Mouse (Mus musculus) heart, adult 2 months (tissue): Measurements from ENCODE around the gene Gm14443. TPM values are rescaled to one million over a fixed set of nuclear protein-coding genes. Genes with fewer than 3 reads are reported as not detected.
"Not testable (repeated sequence)": the region's sequence is repeated elsewhere in the genome, so short reads cannot be mapped to it uniquely, and the experiment has no call there.

ENCODE experiments used
- DNase-seq, 2 experiments: peaks; one replicate each; pipeline ENCODE4 v3.0.0; 2021
- H3K27ac ChIP-seq: fragments of 200-600 bp; 2 replicates; pipeline ENCODE4 v1.8.1; 2022
- H3K27me3 ChIP-seq: fragments of 200-500 bp; 2 replicates; pipeline ENCODE4 v1.6.1; 2012; ENCODE audit warnings: mild to moderate bottlenecking, low read length, inconsistent platforms, mixed read lengths; ENCODE audit not compliant: control insufficient read depth, insufficient read depth
- H3K36me3 ChIP-seq: fragments of 200-500 bp; 2 replicates; pipeline ENCODE4 v1.6.1; 2012; ENCODE audit warnings: low read length, inconsistent platforms; ENCODE audit not compliant: control insufficient read depth, insufficient read depth
- H3K4me1 ChIP-seq: fragments of 200-500 bp; 2 replicates; pipeline ENCODE4 v1.6.1; 2011; ENCODE audit warnings: low read length; ENCODE audit not compliant: control insufficient read depth, insufficient read depth
- H3K4me3 ChIP-seq: fragments of 200-600 bp; 2 replicates; pipeline ENCODE4 v1.8.1; 2022
- H3K79me2 ChIP-seq: fragments of 200-500 bp; replicated peaks from 2 replicates; pipeline ENCODE4 v1.6.1; 2012; ENCODE audit warnings: mild to moderate bottlenecking, inconsistent platforms, low read length, moderate library complexity, mixed read lengths; ENCODE audit not compliant: control insufficient read depth, insufficient read depth
- H3K9ac ChIP-seq: fragments of 200-500 bp; 2 replicates; pipeline ENCODE4 v1.6.1; 2012; ENCODE audit warnings: low read depth, mild to moderate bottlenecking, control low read depth, inconsistent platforms, low read length, mixed read lengths
- CTCF ChIP-seq: fragments of 200-600 bp; IDR thresholded peaks from 2 replicates; pipeline ENCODE4 v1.8.1; 2022; ENCODE audit warnings: antibody characterized with exemption, mild to moderate bottlenecking, moderate library complexity
- EP300 ChIP-seq: fragments of 200-500 bp; IDR thresholded peaks from 2 replicates; pipeline ENCODE4 v1.6.1; 2011; ENCODE audit warnings: low read depth, low read length, control low read depth; ENCODE audit not compliant: insufficient read depth
- POLR2A ChIP-seq: fragments of 200-500 bp; IDR thresholded peaks from 2 replicates; pipeline ENCODE4 v1.6.1; 2011; ENCODE audit warnings: mild to moderate bottlenecking, low read depth, low read length, control low read depth; ENCODE audit not compliant: insufficient read depth
- WGBS: fragments of 180-500 bp; shearing (Covaris S2); methylation state at CpG from one replicate; pipeline ENCODE4 v1.1.7; 2018; 5-methylcytosine and 5-hydroxymethylcytosine counted together
- intact Hi-C: fragments of 180-260 bp; cut with DNase I; formaldehyde crosslinking; loops from one replicate; pipeline ENCODE4 v1.15.1; 2025
- long read RNA-seq: library from polyadenylated mRNA; stranded (forward); transcript quantifications from one replicate; pipeline ENCODE4 v2.0.0, GENCODE M21; 2021
- polyA plus RNA-seq: library from polyadenylated mRNA; depleted of rRNA; stranded (reverse); fragments of >200 nt; gene quantifications from 2 replicates; pipeline ENCODE4 v1.2.3, GENCODE M21; 2012; rRNA removed
- total RNA-seq, 2 experiments: library from RNA; stranded (reverse); gene quantifications; 2 replicates each; pipeline ENCODE4 v1.2.3; 2021

Gene Gm14443
- total RNA-seq (under 1 TPM; 0.26 to 0.30 TPM), polyA plus RNA-seq (0.15 and 0.29 TPM in 2 replicates)
- long read RNA-seq = 0 reads

DNA sequence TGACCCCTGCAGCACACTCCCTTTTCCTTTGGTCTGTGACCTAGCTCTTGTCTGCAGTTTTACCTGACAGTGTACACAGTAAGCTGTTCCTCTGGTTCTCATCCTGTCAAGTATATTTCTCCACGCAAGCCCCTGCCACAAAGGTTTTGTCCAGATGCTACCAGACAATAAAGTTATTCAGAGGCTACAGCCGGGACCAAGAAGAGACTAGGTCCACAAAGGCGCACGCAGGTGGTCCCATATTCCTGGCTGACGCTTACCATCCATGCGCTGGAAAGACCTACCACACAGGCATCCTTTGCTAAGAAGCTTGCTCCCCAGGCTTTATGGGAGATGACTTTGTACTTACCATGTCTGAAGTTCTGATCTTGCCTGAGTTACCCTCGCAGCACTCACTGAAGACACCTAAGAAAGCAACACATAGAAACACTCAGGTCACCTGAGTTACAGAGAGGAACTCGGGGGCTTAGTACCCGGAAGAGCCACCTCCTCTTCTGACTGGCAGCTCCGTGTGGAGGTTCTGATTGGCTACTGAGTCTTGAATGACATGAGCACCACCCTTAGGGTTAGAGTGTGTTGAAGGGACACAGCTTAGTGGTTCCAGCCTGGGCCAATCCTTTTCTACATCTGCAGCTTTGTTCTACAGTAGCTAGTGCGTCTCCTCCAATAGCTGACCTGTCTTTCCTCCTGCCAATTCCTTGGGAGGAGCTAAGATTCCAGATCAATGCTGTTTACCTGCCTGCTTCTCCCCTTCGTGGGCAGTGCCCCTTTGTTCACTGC lies at the start of gene Gm14443:
TSS of gene Gm14443 (minus strand) at position 471 of the 780 bp plus-strand sequence.
- DNase-seq, H3K27me3 ChIP-seq, H3K79me2 ChIP-seq, H3K36me3 ChIP-seq, intact Hi-C loops, H3K4me3 ChIP-seq, H3K27ac ChIP-seq, H3K9ac ChIP-seq, H3K4me1 ChIP-seq: not testable (repeated sequence)
- WGBS = 64% methylated on average over 12 of the region's 12 CpGs

DNA sequence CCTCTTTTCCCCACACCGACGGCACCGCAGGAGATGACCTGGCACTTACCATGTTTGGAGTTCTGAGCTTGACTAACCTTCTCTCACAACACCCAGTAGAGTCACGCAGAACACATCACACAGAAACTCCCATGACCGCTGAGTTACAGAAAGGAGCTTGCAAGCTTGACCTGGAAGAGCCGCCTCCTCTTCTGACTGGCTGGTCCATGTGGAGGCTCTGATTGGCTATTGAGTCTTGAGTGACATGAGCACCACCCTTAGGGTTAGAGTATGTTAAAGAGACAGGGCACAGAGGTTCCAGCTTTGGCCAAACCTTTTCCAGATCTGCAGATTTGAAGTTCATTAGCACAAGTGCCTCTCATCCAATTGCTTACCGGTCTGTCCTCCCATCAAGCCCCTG lies 31.1 kb upstream of the Gm14443 start, which contains the start of gene Gm14391:
TSS of gene Gm14391 (minus strand) at position 186 of the 400 bp plus-strand sequence.
- WGBS = no CpG with 5 or more reads among the region's 7 CpGs
- H3K79me2 ChIP-seq, H3K9ac ChIP-seq, H3K4me1 ChIP-seq, DNase-seq, H3K27me3 ChIP-seq, H3K36me3 ChIP-seq, H3K4me3 ChIP-seq, H3K27ac ChIP-seq, intact Hi-C loops: not testable (repeated sequence)

DNA sequence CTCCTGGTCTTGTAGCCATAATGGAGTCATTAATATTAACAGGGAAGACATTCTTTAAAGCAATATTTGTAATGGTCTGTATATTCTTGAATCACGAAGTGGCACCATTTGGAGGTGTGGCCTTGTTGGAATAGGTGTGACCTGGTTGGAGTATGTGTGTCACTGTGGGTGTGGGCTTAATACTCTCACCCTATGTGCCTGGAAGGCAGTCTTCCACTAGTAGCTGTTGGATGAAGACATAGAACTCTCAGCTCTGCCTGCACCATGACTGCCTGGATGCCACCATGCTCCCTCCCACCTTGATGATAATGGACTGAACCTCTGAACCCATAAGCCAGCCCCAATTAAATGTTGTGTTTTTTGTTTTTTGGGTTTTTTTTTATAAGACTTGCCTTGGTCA lies 3.3 kb upstream of the Gm14443 start:
- H3K27me3 ChIP-seq, H3K79me2 ChIP-seq, intact Hi-C loops, H3K4me3 ChIP-seq, H3K36me3 ChIP-seq, H3K4me1 ChIP-seq, H3K27ac ChIP-seq, H3K9ac ChIP-seq, DNase-seq: not testable (repeated sequence)
- WGBS = 38% methylated on average over 1 of the region's 1 CpGs

DNA sequence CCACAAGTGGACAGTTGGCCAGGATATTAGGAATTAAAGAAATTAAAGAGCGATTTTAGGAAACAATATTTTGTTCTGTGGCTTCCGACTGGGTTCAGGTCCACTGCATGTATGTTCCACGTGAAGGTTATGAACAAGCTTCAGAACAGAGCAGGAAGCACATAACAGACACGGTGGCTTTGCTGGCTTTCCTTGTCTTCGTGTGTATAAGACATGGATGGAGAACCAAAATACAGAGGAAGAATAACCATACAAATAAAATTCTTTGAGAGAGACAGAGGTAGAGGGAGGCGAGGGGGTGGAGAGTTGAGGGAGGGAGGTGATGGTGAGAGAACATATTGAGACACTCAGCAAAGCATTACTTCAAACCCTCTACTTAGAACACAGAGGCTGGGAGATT lies 641 bp upstream of the Gm14443 start:
- Histone ChIP-seq H3K9ac (no peak overlapping the region), H3K27ac (no peak overlapping the region), H3K79me2 (no peaks in the 10 kb centered on the region), H3K36me3 (no peaks in the 10 kb centered on the region), H3K4me1 (no peaks in the 10 kb centered on the region), H3K27me3 (no peaks in the 10 kb centered on the region), H3K4me3 (no peak overlapping the region)
- TF ChIP-seq EP300 (no peak), CTCF (no peak), POLR2A (no peak)
- no peak for DNase-seq
- intact Hi-C loops = no loop called here
- WGBS = 71% methylated on average over 6 of the region's 6 CpGs

DNA sequence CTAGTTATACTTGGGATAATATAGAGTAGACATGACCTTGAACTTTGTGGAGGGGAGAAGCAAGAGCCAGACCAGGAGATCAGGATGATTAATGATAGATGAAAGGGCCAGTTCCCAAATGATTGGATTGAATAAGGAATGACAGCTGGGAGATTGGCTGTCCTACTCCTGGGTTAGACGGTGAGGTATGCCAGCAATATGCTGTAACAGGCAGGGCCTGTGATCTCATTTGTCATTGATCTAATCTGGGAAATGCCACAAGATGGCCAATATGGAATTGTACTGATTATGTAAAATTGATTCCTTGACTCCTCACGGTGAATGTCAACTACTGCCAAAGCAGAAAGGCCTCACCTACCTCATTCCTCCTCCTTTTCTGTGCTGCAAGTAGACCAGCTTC lies 1.6 kb downstream of the Gm14443 start:
- H3K36me3 ChIP-seq, DNase-seq, H3K27me3 ChIP-seq, H3K79me2 ChIP-seq, H3K4me1 ChIP-seq, H3K27ac ChIP-seq, H3K9ac ChIP-seq, H3K4me3 ChIP-seq, intact Hi-C loops: not testable (repeated sequence)
- 87% methylated on average over 2 of the region's 2 CpGs for WGBS

DNA sequence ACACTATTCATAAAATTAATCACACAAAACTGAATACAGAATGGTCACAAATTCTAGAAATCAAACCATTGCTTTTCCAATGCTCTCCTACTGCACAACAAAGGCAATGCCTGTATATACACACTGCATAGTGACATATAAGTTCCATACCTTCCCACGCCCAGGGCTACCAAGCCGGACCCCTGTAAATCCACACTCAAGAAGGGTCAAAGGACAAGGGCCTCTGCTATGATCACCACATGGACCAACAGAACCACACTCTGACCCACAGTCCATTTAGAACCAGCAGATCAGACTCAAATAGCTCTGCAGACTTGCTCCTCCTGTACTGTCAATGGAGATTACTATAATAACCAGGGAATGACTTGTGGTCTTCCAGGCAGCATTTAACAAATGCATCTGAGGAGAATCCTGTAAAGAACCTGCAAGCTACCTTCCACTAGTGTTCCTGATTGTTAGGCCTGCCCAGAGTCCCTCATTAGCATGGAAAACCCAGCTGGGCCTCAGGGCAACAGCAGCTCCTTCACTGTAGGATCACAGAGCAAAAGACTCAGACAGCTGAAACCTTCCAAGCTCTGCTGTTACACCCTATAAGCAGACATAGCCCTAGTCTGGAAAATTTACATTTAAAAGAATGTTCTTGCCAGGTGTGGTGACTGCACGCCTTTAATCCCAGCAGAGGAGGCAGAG lies 2.6 kb downstream of the Gm14443 start:
- H3K27ac ChIP-seq, H3K79me2 ChIP-seq: not testable (repeated sequence)
- WGBS = 88% methylated on average over 3 of the region's 3 CpGs

More for the DNA sequence above, 2.6 kb downstream of the Gm14443 start:
- DNase-seq, H3K27me3 ChIP-seq, H3K9ac ChIP-seq, H3K36me3 ChIP-seq, H3K4me1 ChIP-seq, H3K4me3 ChIP-seq, intact Hi-C loops: not testable (repeated sequence)
